Mouse (Mus musculus) retina, postnatal 7 days (tissue): ENCODE measurements around the gene Tle3.

Experiments used
- DNase-seq: peaks from one replicate; pipeline ENCODE4 v3.0.0-alpha.2; 2012; ENCODE audit warnings: low read depth, low spot score

Tle3 gene

GRCm38 (mm10) chr9:61396474-61396873 is 24.3 kb downstream of the Tle3 start:
- no peak for DNase-seq

- no peak for DNase-seq
Observed at GRCm38 (mm10) chr9:61397130-61397529, 25.0 kb downstream of the Tle3 start.

GRCm38 (mm10) chr9:61398160-61398559 is 26.0 kb downstream of the Tle3 start:
- no peak for DNase-seq

DNA sequence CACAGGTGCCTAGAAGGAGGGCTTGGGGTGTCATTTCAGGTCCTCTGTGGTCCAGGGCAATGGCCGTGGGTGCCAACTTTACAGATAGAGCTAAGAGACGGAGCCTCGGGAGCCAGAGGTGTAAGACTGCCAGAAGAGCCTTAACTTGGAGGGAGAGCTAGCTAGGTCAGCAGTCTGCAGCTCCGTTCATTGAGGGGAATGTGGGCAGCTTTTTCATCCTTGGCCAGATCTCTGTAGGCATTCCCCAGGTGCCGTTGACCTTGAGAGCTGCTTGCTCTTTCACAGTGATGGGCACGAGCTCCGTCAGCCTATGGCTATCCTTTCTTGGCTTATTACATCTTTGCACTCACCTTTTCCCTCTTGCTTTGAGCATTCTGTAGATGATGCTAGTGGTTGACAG is 28.0 kb downstream of the Tle3 start:
- no peak for DNase-seq

DNA sequence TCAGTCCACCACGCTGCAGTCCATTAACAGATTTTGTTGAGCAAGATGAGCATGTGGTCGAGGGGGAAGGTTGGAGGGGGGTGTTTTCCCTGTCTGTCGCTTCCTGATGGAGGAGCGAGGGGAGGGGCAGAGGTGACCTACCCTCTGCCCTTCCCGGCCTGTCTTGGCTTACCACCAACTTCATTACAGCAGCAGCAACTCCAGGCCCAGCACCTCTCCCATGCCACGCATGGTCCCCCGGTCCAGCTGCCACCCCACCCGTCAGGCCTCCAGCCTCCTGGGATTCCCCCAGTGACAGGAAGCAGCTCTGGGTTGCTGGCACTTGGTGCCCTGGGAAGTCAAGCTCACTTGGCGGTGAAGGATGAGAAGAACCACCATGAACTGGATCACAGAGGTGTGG is 29.5 kb downstream of the Tle3 start:
- no peak for DNase-seq

GRCm38 (mm10) chr9:61402268-61402667 is 30.1 kb downstream of the Tle3 start:
- no peak for DNase-seq

- no peak for DNase-seq
Observed at GRCm38 (mm10) chr9:61402716-61403115, 30.6 kb downstream of the Tle3 start.

GRCm38 (mm10) chr9:61403866-61404614 is 31.9 kb downstream of the Tle3 start:
- no peak for DNase-seq

- DNase-seq: no peak
Observed at GRCm38 (mm10) chr9:61404615-61404980, 32.4 kb downstream of the Tle3 start.

GRCm38 (mm10) chr9:61404998-61405621 is 32.9 kb downstream of the Tle3 start:
- peak; percentile 56 for DNase-seq

DNA sequence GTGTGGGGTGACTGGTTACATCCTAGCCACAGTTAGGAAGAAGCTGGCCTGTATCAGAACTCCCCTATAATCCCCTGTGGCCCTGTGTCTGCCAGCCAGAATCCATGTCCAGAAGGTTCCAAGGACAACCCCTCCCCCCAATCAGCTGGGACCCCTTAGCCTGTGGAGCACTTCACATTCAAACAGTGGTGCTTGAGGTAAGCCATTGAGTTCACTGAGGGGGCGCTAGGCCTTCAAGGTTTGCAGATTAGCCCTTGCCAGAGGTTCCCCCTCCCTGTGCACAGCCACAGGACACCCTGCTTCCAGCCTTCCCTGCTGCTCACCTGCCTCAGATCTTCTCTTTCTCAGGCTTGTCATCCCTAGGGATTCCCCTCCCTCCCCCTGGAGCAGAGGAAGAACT is 34.2 kb downstream of the Tle3 start:
- no peak for DNase-seq

- DNase-seq: no peak
Observed at GRCm38 (mm10) chr9:61409046-61409445, 36.9 kb downstream of the Tle3 start.

DNA sequence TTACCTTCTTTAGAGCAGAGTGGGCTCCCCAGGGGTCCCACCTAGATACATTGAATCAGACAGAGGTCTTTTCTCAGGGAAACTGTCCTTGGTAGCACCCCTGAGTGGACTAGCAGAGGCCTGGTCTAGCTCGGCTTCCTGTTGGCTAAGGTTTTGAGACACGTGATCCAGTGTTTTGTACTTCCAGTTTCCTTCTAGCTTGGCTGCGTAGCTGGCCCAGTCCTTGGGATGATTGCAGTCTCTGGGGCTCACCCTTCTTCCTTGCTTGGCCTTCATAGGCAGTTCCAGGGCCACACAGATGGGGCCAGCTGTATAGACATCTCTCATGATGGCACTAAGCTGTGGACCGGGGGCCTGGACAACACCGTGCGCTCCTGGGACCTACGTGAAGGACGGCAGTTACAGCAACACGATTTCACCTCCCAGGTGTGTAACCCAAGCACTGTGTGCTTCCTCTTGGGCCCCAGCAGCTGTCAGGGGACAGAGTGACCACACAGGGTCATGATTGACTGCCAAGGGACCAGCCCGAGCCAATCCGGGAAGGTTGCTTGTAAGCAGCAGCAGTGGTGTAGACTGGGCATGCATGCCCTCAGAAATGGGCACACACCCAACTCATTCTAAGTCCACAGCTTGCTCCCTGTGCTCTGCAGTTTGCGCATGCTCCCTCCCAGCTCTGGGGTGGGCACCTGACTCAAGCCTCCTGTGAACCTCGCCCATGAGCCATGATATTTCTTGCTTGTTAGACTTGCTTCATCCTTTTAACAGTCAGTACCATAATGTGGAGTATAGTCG is 41.7 kb downstream of the Tle3 start:
- no peak for DNase-seq

DNA sequence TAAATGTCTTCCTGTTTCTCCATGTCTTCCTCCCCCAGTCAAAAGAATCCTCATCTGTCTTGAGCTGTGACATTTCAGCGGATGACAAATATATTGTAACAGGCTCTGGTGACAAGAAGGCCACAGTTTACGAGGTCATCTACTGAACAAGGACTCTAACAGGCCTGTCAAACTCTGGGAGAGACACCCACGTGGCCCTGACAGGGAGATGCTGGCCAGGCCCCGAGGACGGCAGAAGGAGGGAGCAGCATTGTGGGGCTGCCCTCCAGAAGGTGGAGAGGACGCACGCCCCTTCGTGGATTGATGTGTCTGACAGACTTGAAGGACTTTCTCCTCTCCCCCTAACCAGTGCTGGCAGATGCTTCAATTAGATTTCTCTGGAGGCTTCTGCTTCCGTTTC is 44.4 kb downstream of the Tle3 start:
- no peak for DNase-seq

- no peak for DNase-seq
Observed at GRCm38 (mm10) chr9:61421626-61422025, 49.5 kb downstream of the Tle3 start.

- no peak for DNase-seq
Observed at GRCm38 (mm10) chr9:61424245-61424644, 52.1 kb downstream of the Tle3 start.

DNA sequence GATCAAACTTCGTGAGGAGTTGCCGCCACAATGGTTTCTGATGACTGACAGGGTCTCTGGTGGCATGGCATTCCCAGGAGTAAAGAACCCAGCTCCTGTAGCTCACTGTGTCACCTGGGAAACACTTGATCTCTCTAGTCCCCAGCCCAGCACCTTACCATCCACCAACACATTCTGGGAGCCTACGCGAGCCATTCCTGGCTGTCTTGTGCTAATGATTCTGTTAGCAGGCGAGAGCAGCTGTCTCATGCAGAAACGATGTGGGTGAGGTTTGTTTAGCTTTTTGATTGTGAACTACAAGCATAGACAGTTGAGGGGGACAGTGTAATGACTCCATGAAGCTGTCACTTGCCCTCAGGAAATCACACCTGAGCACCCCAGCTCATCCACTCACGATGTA is 54.3 kb downstream of the Tle3 start:
- DNase-seq: no peak

GRCm38 (mm10) chr9:61427051-61427450 is 54.9 kb downstream of the Tle3 start:
- DNase-seq: no peak

DNA sequence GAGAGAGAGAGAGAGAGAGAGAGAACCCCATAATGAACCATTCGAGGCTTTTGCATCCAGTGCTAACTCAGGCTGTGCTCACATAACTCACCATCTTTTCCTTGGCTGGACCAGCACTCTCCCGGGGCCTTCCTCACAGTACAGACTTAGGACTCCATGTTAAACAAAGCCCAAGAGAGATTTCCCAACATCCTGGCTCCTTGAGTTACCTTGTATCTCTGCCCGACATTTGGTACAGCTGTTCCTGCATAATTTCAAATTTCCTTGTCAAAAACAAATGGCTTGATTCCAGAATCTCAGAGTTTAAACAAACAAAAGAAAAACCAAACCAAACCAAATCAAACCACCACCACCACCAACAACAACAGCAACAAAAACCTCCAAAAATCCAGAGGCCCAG is 55.7 kb downstream of the Tle3 start:
- no peak for DNase-seq

GRCm38 (mm10) chr9:61431830-61432229 is 59.7 kb downstream of the Tle3 start:
- no peak for DNase-seq

DNA sequence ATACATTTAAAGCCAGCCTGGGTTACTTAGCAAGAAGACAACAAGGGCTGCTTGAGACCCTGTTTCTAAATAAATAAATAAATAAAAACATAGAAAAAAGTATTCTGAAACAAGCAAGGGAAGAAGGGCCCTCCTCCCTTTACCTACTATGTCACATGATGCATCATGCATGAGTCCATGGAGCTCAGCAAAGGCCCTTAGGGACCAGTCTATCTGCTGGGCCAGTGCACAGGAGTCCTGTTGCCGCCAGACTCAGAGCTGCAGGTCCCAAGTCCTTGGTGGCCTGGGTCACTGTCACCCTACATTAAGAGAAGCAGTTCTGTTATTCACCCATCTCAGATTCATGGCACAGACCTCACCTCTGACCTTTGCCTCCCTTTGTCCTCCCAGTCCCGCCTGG is 61.0 kb downstream of the Tle3 start:
- DNase-seq: no peak

DNA sequence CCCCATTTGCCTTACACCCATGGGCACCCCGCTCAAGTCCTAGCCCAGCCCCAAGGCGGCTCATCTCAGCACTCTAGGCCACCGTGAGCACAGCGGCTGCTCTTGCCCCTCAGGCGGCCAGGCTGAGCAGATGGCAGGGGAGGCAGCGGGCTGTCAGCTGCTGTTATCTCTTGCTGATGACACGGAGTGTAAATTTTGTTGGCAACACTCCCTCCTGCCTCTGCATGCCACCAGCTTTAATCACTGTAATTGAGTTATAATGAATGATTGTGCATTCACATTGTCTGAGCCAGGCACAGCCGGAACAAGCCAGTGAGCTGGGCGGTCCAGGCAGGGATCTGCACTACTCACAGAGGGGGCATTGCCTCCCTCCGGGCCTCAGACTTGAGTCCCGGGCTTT is 61.9 kb downstream of the Tle3 start:
- peak; percentile 51 for DNase-seq
